7 mouse cellular contexts compared by ENCODE assay signal in genomic region chr11:70232546-70232945, GRCm38 (mm10). TPM values are rescaled to one million over a fixed set of nuclear protein-coding genes. Genes with fewer than 3 reads are reported as not detected.
DNase-seq lines count a peak whose midpoint lies in the region; ATAC-seq and TF ChIP-seq lines count a peak whose summit lies in the region.

No protein-coding gene starts in this region.

- peak overlapping the region; percentile 76 for H3K4me2 ChIP-seq in heart, embryonic 11.5 days
- H3K4me2 ChIP-seq in midbrain, embryonic 16.5 days (ENCODE audit: low read length), result peak overlapping the region; percentile 54

- DNase-seq in testis, postnatal 14 days (ENCODE audit: low spot score), result no peak
- peak; percentile 88 to 89 for DNase-seq in cerebellum, postnatal 10 days
- peak; percentile 80 for DNase-seq in kidney, postnatal 10 days

- H3K9me3 ChIP-seq in heart, embryonic 11.5 days (replicated peaks; ENCODE audit: control insufficient read depth, low read length), result no peaks in the 10 kb centered on the region
- H3K9me3 ChIP-seq in midbrain, embryonic 16.5 days (replicated peaks; ENCODE audit: control insufficient read depth, low read length, poor library complexity, severe bottlenecking), result no peaks in the 10 kb centered on the region

- H3K36me3 ChIP-seq in testis, adult 2 months (ENCODE audit: control insufficient read depth, insufficient read depth, low read length), result no peaks in the 10 kb centered on the region
- H3K36me3 ChIP-seq in heart, embryonic 11.5 days (ENCODE audit: control insufficient read depth, insufficient read depth, low read length), result 0 out of 2 replicates have a peak, but pooled peaks cover 2% of the 10 kb centered on the region
- H3K36me3 ChIP-seq in midbrain, embryonic 16.5 days (ENCODE audit: control insufficient read depth, insufficient read depth, low read length), result peaks cover 13% of the 10 kb centered on the region

- no peaks in the 10 kb centered on the region; the same call in 1 of the 2 replicates for H3K27me3 ChIP-seq in testis, adult 2 months (ENCODE audit: control insufficient read depth, insufficient read depth, low read length)
- H3K27me3 ChIP-seq in heart, embryonic 11.5 days (ENCODE audit: control insufficient read depth, insufficient read depth, low read length), result peaks cover 30% of the 10 kb centered on the region
- peaks cover 26% of the 10 kb centered on the region for H3K27me3 ChIP-seq in midbrain, embryonic 16.5 days (ENCODE audit: control insufficient read depth, insufficient read depth, low read depth, low read length)

- no peak for ATAC-seq in heart, embryonic 11.5 days (replicated peaks; ENCODE audit: insufficient number of reproducible peaks, low FRiP score, low TSS enrichment)
- ATAC-seq in midbrain, embryonic 16.5 days, result no peak
- ATAC-seq in monocyte, adult 5-6 weeks (replicated peaks; ENCODE audit: insufficient number of reproducible peaks, low FRiP score, low TSS enrichment, poor library complexity, severe bottlenecking), result no peak

- no peak for TF ChIP-seq CTCF in testis, adult 2 months (IDR thresholded peaks at IDR 0.05; ENCODE audit: control insufficient read depth, insufficient read depth, insufficient replicate concordance, low read depth, low read length)

- H3K4me1 ChIP-seq in testis, adult 2 months (ENCODE audit: control insufficient read depth, insufficient read depth, low read length), result peaks cover 44% of the 10 kb centered on the region
- H3K4me1 ChIP-seq in heart, embryonic 11.5 days (ENCODE audit: control insufficient read depth, insufficient read depth, low read length), result peaks cover 42% of the 10 kb centered on the region
- peaks cover 21% of the 10 kb centered on the region for H3K4me1 ChIP-seq in midbrain, embryonic 16.5 days (ENCODE audit: control insufficient read depth, insufficient read depth, low read length)

- WGBS in heart, embryonic 11.5 days (ENCODE audit: insufficient replicate concordance), result 5% methylated on average over 9 of the region's 10 CpGs
- 11% methylated on average over 9 of the region's 10 CpGs for WGBS in midbrain, embryonic 16.5 days

- H3K9ac ChIP-seq in heart, embryonic 11.5 days (ENCODE audit: low read depth, low read length), result peak overlapping the region; percentile 76
- H3K9ac ChIP-seq in midbrain, embryonic 16.5 days (ENCODE audit: low read depth, low read length), result peak overlapping the region; percentile 63

- TF ChIP-seq POLR2A in testis, adult 2 months (IDR thresholded peaks at IDR 0.05; ENCODE audit: control insufficient read depth, low read depth, low read length), result no peak

- H3K4me3 ChIP-seq in testis, adult 2 months (ENCODE audit: control insufficient read depth, low read depth, low read length), result peak overlapping the region; percentile 68
- peak overlapping the region; percentile 49 for H3K4me3 ChIP-seq in heart, embryonic 11.5 days (ENCODE audit: low read depth, low read length)
- peak overlapping the region; percentile 34 for H3K4me3 ChIP-seq in midbrain, embryonic 16.5 days (ENCODE audit: low read depth, low read length)

- H3K27ac ChIP-seq in testis, adult 2 months (ENCODE audit: control insufficient read depth, insufficient read depth, low read depth, low read length), result peak overlapping the region; percentile 77; the same call in 1 of the 2 replicates
- 0 out of 2 replicates have a peak overlapping the region, but pooled peaks have one; percentile 15 for H3K27ac ChIP-seq in heart, embryonic 11.5 days (ENCODE audit: low read depth, low read length)
- no peak overlapping the region for H3K27ac ChIP-seq in midbrain, embryonic 16.5 days (ENCODE audit: low read length)

RNA-seq across cellular contexts. Expression of gene Bcl6b, which starts 2.9 kb away (rescaled TPM):
- polyA plus RNA-seq in testis, adult 2 months (2012; rRNA removed), result 1.9 and 2.3 TPM in 2 replicates
- 11.9 and 13.0 TPM in 2 replicates for polyA plus RNA-seq in heart, embryonic 11.5 days (2014; fragmentation: Nextera tagmentation; extraction: Ambion mirVana)
- 5.1 and 5.3 TPM in 2 replicates for polyA plus RNA-seq in midbrain, embryonic 16.5 days (2015; fragmentation: Nextera tagmentation; extraction: Ambion mirVana)
- total RNA-seq in monocyte, adult 5-6 weeks (2017), result not detected in 3 replicates

RNA-seq across cellular contexts. Expression of gene 0610010K14Rik, which starts 5.2 kb away (rescaled TPM):
- polyA plus RNA-seq in testis, adult 2 months (2012; rRNA removed), result 26.6 and 27.7 TPM in 2 replicates
- polyA plus RNA-seq in heart, embryonic 11.5 days (2014; fragmentation: Nextera tagmentation; extraction: Ambion mirVana), result 129 and 132 TPM in 2 replicates
- 165 and 167 TPM in 2 replicates for polyA plus RNA-seq in midbrain, embryonic 16.5 days (2015; fragmentation: Nextera tagmentation; extraction: Ambion mirVana)
- total RNA-seq in monocyte, adult 5-6 weeks (2017), result 8.1 to 28.1 TPM (median 18.3 TPM) in 3 replicates

RNA-seq across cellular contexts. Expression of gene Gm21988, which starts 7.1 kb away (rescaled TPM):
- 3.4 and 3.7 TPM in 2 replicates for polyA plus RNA-seq in testis, adult 2 months (2012; rRNA removed)
- 7.7 and 9.3 TPM in 2 replicates for polyA plus RNA-seq in heart, embryonic 11.5 days (2014; fragmentation: Nextera tagmentation; extraction: Ambion mirVana)
- polyA plus RNA-seq in midbrain, embryonic 16.5 days (2015; fragmentation: Nextera tagmentation; extraction: Ambion mirVana), result 12.0 and 12.7 TPM in 2 replicates
- total RNA-seq in monocyte, adult 5-6 weeks (2017), result 3.3 to 5.8 TPM in 2 of 3 replicates, not detected in the other

RNA-seq across cellular contexts. Expression of gene Rnasek, which starts 7.1 kb away (rescaled TPM):
- polyA plus RNA-seq in testis, adult 2 months (2012; rRNA removed), result 112 and 119 TPM in 2 replicates
- 170 and 183 TPM in 2 replicates for polyA plus RNA-seq in heart, embryonic 11.5 days (2014; fragmentation: Nextera tagmentation; extraction: Ambion mirVana)
- 368 and 379 TPM in 2 replicates for polyA plus RNA-seq in midbrain, embryonic 16.5 days (2015; fragmentation: Nextera tagmentation; extraction: Ambion mirVana)
- total RNA-seq in monocyte, adult 5-6 weeks (2017), result 17.5 to 31.1 TPM (median 23.2 TPM) in 3 replicates

RNA-seq across cellular contexts. Expression of gene Slc16a13, which starts 11.7 kb away (rescaled TPM):
- 2.2 and 3.3 TPM in 2 replicates for polyA plus RNA-seq in testis, adult 2 months (2012; rRNA removed)
- 7.6 and 7.8 TPM in 2 replicates for polyA plus RNA-seq in heart, embryonic 11.5 days (2014; fragmentation: Nextera tagmentation; extraction: Ambion mirVana)
- 12.7 and 13.6 TPM in 2 replicates for polyA plus RNA-seq in midbrain, embryonic 16.5 days (2015; fragmentation: Nextera tagmentation; extraction: Ambion mirVana)
- 1.9 to 11.0 TPM (median 3.1 TPM) in 3 replicates for total RNA-seq in monocyte, adult 5-6 weeks (2017)
